Mouse (Mus musculus): Measurements from ENCODE around the gene Ubxn2a.

DNA sequence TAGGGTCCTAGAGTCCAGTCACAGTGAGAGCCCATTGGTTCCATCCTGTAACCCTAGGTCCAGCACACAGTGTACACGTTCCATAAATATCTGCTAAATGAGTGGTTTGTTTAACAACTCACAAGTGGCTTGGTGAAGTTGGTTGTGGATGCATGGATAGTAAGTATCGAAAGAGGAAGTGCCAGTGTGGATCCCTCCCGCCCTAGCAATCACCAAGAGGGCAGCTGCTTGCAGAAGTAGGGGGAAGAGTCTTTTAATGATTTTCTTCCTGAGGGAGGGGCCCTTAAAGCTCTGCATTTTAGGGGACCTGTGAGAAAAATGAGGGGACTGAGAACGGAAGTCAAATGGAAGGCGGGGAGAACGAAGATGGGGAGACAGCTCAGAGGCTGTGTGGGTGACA, 67.5 kb downstream of the Ubxn2a start:
- TF ChIP-seq CTCF (IDR thresholded peaks at IDR 0.05; ENCODE audit: low read depth) (no peak), EP300 (IDR thresholded peaks at IDR 0.05; ENCODE audit: low read depth) (no peak)
